Mouse (Mus musculus) MEL-GATA-1-ER (cell line): Measurements from ENCODE around the gene Flt3l.
"Not testable (repeated sequence)": the region's sequence is repeated elsewhere in the genome, so short reads cannot be mapped to it uniquely, and the experiment has no call there.

Source experiments
- DNase-seq: peaks from one replicate; pipeline ENCODE4 v3.0.0-alpha.2; 2012; ENCODE audit warnings: low read depth; ENCODE audit errors: extremely low read depth

Gene Flt3l

DNA sequence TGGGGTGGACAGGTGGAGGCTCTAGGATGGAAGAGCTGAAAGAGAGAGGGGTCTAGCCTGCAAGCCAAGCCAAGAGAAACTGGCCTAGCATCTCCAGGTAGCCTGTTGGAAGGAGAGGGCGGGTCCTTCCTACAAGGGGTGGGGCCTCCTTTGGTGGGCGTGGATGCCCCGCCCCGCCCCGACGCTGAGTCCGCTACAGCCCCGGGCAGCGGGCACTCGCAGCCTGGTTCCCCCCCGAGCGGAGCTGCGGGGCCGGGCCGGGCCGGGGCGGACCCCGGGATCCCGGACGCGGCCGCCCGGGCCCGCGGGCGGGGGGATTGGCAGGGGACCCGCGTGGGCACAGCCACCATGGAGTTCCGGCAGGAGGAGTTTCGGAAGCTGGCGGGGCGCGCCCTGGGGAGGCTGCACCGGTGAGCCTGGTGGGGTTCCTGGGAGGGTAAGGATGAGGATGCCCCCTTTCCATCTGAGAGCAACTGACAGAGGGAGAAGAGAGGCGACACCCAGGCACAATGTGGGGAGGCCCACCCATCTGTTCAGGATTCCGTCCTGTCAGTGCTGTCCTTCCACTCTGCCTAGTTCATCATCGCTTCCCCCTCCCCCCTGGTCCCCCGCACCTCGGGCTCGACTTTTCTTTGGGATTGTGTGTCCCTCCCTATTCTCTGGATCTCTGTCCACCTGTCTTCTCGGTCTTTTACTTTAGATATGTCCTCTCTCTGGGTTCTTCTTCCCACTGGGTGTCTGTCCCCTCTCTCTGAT, 27.7 kb upstream of the Flt3l start, which contains the start of gene Slc17a7:
TSS of gene Slc17a7 (plus strand) at position 215 of the 756 bp plus-strand sequence.
- DNase-seq: no peak

DNA sequence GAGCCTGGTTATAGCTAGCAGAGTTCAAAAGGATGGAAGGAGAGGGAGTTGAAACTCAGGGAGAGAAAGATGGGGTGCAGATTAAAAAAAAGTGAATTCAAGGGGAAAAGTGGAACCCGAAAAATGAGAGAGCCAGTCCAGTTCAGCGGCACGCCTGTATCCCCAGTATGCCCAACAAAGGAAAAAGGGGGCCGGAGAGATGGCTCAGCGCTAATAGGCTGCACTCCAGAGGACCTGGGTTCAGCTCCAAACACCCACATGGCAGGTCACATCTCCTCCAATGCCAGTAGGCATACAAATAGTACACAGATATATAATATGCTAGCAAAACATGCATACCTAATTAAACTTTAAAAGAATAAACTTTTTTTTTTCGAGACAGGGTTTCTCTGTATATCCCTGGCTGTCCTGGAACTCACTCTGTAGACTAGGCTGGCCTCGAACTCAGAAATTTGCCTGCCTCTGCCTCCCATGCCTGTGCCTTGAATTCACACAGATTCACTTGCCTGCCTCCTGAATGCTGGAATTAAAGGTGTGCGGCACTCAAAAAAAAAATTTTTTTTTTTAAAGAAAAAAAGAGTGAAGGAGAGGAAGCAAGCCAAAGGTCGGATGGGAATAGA, 26.9 kb upstream of the Flt3l start:
- no peak for DNase-seq

DNA sequence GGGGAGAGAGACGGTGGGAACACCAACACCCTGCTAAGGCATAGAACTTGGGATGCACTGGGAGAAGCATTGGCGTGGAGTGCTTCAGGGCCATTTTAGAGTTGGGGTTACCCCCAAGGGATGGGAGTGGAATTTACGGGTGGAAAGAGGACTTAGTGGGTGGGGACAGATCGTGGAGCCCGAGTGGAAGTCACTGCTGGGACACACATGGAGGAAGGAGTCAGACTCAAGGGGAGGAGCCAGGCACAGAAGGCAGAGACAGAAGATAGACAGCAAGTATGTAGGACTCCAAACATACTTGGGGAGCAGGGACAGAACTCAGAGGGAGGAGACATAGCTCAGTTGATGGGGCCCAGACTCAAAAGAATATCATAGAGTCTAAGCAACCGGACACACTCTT, 26.3 kb upstream of the Flt3l start:
- no peak for DNase-seq

DNA sequence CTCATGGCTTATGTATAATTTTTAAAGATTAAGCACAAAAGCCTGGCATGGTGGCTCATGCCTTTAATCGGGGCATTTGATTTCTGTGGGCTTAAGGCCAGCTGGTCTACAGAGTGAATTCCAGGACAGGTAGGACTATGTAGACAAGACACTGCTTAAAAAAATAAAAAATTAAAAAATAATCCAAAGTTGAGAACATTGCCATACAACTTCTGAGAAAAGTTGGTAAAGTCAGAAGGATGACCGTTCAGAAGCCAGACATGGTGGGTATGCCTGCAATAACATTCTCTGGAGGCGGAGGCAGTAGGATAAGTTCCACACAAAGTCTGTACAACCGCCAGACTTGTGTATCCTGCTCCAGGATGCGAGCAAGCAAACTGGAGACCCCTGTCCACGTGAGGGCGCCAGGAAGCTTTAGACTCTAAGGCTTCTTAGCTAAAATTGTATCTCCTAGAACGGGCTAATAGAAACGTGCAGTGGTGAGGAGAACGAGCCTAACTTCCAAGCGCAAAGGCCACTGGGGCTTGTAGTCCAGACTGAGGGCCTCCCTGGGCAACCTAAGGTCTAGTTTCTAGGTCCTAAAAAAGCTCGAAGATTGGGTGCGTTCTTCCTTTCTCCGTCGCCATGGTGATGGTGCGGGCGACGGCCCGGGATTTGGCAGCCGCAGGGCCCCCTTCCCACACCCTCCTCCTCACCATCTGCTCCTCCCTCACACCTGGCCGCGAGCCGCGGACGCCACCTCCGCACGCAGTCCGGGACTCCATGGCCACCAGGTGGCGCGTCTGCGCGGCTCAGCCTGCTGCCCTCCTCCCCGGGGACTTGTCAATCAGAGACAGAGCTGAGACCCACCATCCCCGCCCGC, 25.6 kb upstream of the Flt3l start:
- DNase-seq: peak; percentile 91

DNA sequence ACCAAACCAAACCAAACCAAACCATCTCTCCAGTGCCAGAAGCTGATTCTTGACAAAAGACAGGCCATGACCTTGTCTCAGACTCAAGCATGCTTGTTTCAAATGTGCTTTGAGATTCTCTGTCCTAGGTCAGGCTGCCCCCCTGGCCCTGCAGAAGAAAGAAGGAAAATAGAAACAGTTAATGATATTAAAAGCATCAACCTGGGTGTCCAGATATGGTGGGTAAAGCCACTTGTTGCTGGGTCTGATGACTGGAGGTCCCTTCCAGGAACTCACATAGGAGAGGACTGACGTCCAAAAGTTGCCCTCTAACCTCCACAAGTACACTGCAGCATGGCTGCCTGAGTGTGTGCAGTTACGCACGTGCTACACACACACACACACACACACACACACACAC, 24.6 kb upstream of the Flt3l start:
- no peak for DNase-seq

DNA sequence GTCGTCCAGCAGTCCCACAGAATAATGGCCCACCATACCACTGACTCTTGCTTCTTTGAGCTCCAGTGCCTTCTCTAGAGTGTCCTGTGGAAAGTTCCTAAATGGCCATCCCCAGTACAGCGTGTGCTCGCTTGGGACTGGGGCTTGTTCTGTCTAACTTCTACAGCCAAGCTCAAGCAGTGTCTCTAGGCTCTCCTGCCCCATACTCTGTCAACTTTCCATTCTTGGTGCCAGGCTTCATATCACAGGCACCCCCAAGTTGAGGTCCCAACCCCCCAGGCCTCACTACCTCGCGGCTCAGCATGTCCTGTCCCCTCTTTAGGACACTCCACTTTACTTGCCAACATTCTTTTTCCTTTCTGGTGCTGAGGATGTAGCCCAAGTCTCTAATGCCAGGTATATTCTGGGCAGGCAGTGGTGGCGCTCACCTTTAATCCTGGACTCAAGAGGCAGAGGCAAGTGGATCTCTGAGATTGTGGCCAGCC, 24.1 kb upstream of the Flt3l start:
- DNase-seq: no peak

DNA sequence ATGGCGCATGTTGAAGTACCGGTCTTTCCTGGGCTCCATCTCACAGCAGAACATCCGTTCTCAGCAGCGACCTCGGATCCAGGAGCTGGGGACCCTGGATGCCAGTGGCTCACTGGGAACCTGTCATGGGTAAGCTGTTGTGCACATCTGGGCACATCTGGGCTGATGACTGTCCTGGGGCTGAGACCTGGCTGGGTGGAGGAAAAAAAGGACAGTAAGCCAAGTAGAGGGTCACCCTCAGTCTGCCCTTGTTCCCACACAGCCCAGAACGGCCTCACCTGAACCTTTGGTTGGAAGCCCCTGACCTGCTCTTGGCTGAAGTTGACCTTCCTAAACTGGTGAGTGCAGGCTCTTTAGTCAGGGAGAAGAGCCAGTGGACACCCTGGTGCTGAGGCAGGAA, 22.8 kb upstream of the Flt3l start:
- no peak for DNase-seq

DNA sequence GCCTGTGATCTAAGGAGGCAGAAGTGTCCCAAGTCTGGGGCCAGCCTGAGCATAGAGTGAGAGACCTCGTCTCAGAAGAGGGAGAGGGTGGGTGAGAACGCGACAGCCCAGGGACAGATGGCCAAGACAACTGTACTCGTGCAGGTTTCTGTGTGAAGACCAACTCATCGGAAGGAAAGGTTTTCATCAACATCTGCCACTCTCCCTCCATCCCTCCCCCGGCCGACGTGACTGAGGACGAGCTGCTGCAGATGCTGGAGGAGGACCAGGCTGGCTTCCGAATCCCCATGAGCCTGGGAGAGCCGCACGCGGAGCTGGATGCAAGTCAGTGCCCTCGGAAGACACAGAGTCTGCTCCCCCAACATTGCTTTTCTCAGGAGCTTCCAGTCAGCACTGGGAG, 21.2 kb upstream of the Flt3l start:
- DNase-seq: no peak

DNA sequence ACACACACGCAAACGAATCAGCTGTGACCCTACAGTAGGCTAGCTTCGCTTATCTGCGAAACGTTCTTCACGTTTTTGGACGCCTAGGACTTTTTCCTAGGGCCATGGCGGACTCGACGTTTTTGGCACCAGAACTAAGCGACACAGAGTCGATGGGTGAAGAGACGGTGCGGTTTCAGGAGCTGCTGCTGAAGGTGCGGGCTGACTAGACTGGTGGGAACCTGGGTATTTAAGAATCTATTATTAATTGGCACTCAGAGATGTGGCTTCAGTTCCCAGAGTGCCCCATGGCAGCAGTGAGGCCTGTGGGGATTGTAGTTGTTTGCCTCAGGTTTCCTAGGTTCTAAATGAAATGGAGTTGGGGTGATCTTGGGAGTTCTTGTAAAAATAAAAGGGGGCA, 20.0 kb upstream of the Flt3l start:
- DNase-seq: no peak

DNA sequence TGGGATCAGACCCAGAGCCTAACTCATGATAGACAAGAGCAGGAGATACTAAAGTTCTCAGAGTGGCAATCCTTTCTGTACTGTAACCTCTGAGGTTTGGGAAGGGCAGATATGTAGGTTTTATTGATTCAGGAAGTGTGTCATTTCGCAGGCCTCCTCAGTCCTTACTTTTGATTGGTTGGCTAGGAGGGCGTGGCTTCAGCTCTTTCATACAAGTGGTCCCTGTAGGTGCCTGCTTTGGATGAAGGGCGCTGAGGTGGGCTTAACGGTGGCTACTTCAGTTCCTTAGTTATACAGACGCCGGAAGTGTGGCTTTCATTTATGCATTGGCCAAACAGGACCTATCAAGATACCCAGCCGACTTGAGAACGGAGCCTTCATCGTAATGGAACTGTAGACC, 19.4 kb upstream of the Flt3l start:
- DNase-seq: peak; percentile 98

DNA sequence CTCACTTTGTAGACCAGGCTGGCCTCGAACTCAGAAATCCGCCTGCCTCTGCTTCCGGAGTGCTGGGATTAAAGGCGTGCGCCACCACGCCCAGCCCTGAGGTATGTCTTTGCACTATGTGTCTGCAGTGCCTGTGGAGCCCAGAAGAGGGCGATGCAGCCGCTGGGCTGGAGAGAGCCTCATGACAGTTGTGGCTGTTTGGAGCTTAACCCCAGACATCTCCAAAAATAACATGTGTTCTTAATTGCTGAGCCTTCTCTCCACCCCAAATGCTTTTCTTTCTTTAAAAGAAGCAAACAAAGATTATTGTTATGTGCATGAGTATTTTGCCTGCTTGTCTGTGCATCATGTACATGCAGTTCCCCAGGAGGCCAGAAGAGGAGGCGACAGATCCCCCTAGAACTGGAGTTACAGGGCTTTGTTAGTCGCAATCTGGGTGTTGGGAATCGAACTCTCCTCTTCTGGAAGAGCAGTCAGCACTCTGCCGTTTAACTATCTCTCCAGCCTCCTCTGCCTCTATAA, 18.8 kb upstream of the Flt3l start:
- peak; percentile 76 for DNase-seq

DNA sequence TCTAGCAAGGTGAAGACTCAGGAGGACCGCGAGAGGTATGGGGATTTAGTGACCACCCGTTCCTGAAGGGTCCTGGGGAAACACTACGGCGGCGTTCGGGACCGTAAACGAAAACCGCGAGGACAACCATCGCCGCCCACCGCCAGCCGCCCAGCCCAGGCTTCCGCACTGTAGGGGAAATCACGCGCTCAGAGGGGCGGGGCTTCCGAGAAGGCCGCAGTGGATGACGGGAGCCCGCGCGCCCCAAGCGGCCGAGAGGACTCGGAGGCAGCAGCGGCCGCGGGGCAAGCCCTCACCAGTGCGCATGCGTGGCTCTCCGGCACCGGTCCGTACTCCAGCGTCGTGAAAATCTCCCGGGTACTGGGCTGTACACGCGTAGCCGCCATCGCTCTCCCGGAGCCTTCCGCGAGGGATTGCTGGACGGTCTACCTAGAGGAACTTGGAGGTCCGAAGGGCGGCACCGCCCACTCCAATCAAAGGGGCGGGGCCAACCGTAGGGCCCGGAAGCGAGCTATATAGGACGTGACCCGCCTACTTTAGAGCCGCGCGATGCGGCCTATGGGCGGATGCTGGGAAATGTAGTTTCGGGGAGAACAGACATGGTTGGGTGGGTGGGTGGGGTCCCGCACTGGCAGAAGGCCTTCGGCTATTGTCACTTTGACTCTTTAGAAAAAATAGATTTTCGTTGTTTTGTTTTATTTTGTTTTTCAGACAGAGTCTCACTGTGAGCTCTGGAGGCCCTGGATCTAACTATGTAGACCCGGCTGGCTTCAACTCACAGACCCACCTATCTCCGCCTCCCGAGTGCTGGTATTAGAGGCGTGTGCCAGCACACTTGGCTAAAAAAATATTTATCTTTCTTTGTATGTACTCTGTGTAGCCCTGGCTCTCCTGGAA, 18.1 kb upstream of the Flt3l start, which contains the start of the genes Pih1d1 and Aldh16a1:
TSS of gene Pih1d1 (plus strand) at position 208 of the 897 bp plus-strand sequence.
TSS of gene Aldh16a1 (minus strand) at position 489 of the 897 bp plus-strand sequence.
- peak; percentile 79 for DNase-seq

DNA sequence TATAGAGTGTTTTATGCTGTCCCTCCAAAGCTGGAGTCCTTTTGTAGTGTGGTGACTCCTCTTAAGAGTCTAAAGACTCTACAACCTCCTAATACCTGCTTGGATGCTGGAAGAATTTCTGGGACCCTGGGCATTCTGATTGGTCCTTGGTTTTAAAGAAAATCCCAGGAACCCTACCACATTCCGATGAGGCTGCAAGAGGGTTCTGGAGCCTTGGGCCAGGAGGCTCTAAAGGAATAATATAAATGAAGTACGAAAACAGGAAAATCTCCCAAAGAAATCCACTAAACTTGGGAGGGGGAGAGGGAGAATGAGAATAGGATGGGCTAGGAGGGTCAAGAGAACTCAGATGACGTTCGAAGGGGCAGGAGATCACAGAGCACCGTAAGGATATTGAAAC, 17.4 kb upstream of the Flt3l start:
- no peak for DNase-seq

DNA sequence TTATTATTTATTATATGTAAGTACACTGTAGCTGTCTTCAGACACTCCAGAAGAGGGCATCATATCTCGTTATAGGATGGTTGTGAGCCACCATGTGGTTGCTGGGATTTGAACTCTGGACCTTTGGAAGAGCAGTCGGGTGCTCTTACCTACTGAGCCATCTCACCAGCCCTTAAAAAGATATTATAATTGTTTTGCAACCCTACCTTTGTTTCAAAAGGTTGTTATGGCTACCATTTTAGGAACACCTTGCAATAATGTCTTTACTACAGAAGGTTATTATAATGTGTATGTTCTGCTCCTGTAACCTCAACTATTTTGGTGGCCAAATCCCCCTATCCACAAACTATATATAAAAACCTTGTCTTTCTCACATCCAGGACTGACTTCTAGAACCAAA, 16.8 kb upstream of the Flt3l start:
- DNase-seq: not testable (repeated sequence)

DNA sequence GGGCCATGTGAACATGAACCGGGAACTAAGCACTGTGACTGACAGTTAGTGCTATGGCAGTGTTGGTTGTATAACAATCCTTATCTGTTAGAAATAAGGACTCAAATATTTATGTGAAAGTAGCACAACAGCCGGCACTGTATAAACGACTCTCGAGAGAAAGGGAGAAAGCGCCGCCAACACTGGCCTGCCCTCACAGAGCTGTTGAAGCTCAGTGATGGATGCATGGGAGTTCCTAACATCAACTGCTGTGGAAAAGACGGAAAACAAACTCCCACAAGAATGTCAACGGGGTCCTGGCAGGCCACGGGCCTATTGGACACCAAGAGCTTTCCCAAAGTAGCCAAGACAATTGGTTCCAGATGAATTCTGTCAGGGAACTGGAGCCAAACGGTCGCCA, 15.1 kb upstream of the Flt3l start:
- DNase-seq: no peak

DNA sequence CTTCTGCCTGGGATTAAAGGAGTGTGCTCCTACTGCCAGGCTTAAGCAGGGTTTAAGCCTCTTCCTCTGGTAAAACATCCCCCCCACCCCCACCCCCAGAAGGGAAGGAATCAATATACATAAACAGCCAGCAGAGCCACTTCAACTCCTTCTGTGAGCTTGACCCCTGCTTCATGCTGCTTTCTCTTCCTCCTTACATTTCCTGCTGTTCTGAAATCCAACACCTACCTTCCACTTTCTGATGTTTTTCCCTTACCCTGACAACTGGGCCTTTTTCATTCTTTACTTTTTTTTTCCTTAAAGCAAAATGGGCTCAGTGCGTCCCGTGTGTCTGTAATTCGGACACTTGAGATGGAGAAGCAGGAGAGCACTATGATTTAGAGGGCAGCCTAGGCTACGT, 14.1 kb upstream of the Flt3l start:
- no peak for DNase-seq

DNA sequence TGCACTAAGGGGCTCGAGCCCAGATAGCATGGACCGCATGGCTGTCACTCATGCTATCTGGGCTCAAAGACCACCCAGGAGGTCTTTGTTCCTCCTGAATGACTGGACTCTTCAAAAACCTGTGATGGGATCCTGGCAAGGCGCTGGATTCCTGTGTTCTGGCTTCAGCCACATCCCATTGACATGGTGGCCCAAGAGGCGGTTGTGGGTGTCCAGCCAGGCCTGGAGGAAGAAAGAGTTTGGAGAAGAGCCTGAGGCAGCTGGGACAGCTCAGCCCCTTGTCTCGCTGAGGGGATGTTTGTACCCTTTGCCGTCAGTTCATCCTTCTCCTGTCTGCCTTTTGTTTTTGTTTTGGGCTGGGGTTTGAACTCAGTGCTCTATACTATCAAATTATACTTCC, 13.3 kb upstream of the Flt3l start:
- no peak for DNase-seq

DNA sequence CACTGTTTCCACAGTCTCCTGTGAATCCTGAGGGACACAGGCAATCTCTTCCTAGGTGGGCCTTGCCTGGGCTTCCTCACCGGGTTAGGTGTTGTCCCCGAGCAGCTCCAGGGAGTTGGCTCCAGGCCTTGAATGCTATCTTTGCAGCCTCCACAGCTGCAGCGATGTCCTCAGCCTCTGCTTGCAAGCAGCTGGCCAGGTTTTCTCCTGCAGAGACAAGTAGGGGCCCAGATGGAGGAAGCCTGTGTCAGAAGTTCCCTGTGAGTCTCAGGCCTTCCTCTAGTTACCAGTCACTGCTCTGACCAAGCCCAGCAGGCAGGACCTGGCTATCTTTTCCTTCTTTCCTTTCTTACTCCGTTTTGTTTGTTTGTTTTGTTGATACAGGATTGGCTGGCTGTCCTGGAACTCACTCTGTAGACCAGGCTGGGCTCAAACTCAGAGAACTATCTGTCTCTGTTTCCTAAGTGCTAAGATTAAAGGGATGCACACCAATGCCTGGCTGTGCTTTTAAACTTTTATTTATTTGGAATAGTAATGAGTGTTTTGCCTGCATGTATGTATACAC, 12.4 kb upstream of the Flt3l start:
- DNase-seq: no peak

DNA sequence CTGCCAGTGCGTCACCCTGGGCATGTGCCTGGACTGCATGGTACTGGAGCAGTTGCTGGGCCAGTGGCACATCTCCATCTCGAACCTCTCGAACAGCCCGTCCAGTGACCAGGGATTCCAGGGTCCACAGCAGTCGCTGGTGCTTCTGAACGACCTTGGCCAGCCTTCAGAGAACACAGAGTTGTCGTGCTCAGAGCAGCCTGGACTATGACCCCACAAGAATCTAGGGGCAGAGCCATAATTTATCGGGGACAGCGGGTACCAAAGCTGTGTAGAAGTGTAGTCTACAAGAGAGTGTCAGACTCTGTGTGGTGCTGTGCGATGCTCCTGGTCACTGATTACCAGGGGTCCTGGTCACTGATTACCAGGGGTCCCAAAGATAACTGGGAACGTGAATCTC, 11.7 kb upstream of the Flt3l start:
- DNase-seq: no peak

DNA sequence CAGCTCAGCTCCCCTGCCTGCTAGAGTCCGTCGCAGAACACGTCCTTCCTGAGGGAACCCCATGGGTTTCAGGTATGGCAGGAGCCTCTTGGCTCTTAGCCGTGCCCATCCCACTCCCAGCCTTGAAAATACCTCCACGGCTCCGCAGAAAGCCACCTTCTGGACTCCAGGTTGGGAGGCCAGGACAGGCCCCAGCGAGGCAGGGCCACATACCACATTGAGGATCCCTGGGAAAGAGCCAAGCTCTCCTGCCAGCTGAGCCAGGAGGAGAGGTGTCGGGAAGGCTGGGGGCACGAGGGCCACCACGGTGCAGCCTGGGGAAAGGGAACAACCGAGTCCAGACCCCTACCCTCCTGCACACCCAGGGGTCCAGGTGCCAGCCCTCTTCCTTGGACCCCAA, 11.0 kb upstream of the Flt3l start:
- no peak for DNase-seq
